Mouse (Mus musculus) retina, postnatal 7 days (tissue): ENCODE results near the gene Ahctf1.
"Not testable (repeated sequence)": the region's sequence is repeated elsewhere in the genome, so short reads cannot be mapped to it uniquely, and the experiment has no call there.

ENCODE experiments used
- DNase-seq: peaks from one replicate; pipeline ENCODE4 v3.0.0-alpha.2; 2012; ENCODE audit warnings: low read depth, low spot score

The Ahctf1 gene

GRCm38 (mm10) chr1:179803513-179804139, at the start of gene Ahctf1:
Gene Ahctf1, minus strand, starts transcription at chr1:179803680.
- DNase-seq, result peak; percentile 97

- DNase-seq, result peak; percentile 46
These were observed 44.4 kb upstream of the Ahctf1 start for GRCm38 (mm10) chr1:179847759-179848389.

- DNase-seq, result no peak
These were observed 43.7 kb upstream of the Ahctf1 start for GRCm38 (mm10) chr1:179847173-179847572.

- no peak for DNase-seq
These were observed 42.5 kb upstream of the Ahctf1 start for GRCm38 (mm10) chr1:179845832-179846499.

GRCm38 (mm10) chr1:179844894-179845293, 41.4 kb upstream of the Ahctf1 start:
- peak; percentile 46 for DNase-seq

- no peak for DNase-seq
These were observed 40.5 kb upstream of the Ahctf1 start for GRCm38 (mm10) chr1:179843981-179844380.

GRCm38 (mm10) chr1:179842568-179842967, 39.1 kb upstream of the Ahctf1 start:
- DNase-seq, result no peak

- no peak for DNase-seq
These were observed 33.2 kb upstream of the Ahctf1 start for GRCm38 (mm10) chr1:179836426-179837404.

GRCm38 (mm10) chr1:179835753-179836425, 32.4 kb upstream of the Ahctf1 start:
- DNase-seq, result no peak

GRCm38 (mm10) chr1:179833596-179833995, 30.1 kb upstream of the Ahctf1 start:
- no peak for DNase-seq

- no peak for DNase-seq
These were observed 29.3 kb upstream of the Ahctf1 start for GRCm38 (mm10) chr1:179832710-179833240.

- DNase-seq, result no peak
These were observed 25.4 kb upstream of the Ahctf1 start for GRCm38 (mm10) chr1:179828900-179829299.

- no peak for DNase-seq
These were observed 24.6 kb upstream of the Ahctf1 start for GRCm38 (mm10) chr1:179828051-179828450.

- DNase-seq, result no peak
These were observed 21.1 kb upstream of the Ahctf1 start for GRCm38 (mm10) chr1:179824549-179824948.

- not testable (repeated sequence) for DNase-seq
These were observed 15.2 kb upstream of the Ahctf1 start for GRCm38 (mm10) chr1:179818490-179819278.

GRCm38 (mm10) chr1:179814616-179815015, 11.1 kb upstream of the Ahctf1 start:
- DNase-seq, result no peak

GRCm38 (mm10) chr1:179813385-179813784, 9.9 kb upstream of the Ahctf1 start:
- DNase-seq, result no peak

GRCm38 (mm10) chr1:179808300-179808699, 4.8 kb upstream of the Ahctf1 start:
- no peak for DNase-seq

GRCm38 (mm10) chr1:179807468-179807867, 4.0 kb upstream of the Ahctf1 start:
- DNase-seq, result no peak

GRCm38 (mm10) chr1:179805751-179806150, 2.3 kb upstream of the Ahctf1 start:
- DNase-seq, result no peak
